Mouse (Mus musculus) cortical plate, adult 2 months (tissue): ENCODE results near the gene Timp3.

Source experiments
- CTCF ChIP-seq: fragments of 200-500 bp; IDR thresholded peaks from 2 replicates; pipeline ENCODE4 v1.5.1; 2011; ENCODE audit warnings: mild to moderate bottlenecking, control low read depth, low read length; ENCODE audit not compliant: insufficient read depth; ENCODE audit errors: extremely low read depth
- POLR2A ChIP-seq: fragments of 200-500 bp; IDR thresholded peaks from 2 replicates; pipeline ENCODE4 v1.6.1; 2011; ENCODE audit warnings: mild to moderate bottlenecking, low read length, control low read depth; ENCODE audit not compliant: insufficient read depth; ENCODE audit errors: extremely low read depth

GRCm38 (mm10) chr10:86310527-86310926 is 10.4 kb downstream of the Timp3 start:
- TF ChIP-seq POLR2A (no peak), CTCF (no peak)
